Mouse (Mus musculus) myocyte (in vitro differentiated cells): ENCODE measurements around the gene Gm20509.

Experiments
- MYOD1 ChIP-seq, 3 experiments: IDR thresholded peaks; one replicate each; pipeline ENCODE4 v1.6.1; 2011; ENCODE audit warnings: control low read depth in 2 of 3, low read depth in 2 of 3, mild to moderate bottlenecking in 2 of 3, moderate library complexity in 1 of 3; ENCODE audit not compliant: insufficient read length in 2 of 3, control insufficient read depth in 1 of 3
- MYOG ChIP-seq, 3 experiments: IDR thresholded peaks; one replicate each; pipeline ENCODE4 v1.6.1; 2011; ENCODE audit warnings: control low read depth in 2 of 3, low read depth in 2 of 3, mild to moderate bottlenecking in 2 of 3; ENCODE audit not compliant: insufficient read length in 2 of 3, control insufficient read depth in 1 of 3, insufficient read depth in 1 of 3
- POLR2A ChIP-seq: IDR thresholded peaks from one replicate; pipeline ENCODE4 v1.6.1; 2011; ENCODE audit warnings: low read depth, mild to moderate bottlenecking, control low read depth, moderate library complexity; ENCODE audit not compliant: insufficient read length
- REST ChIP-seq: IDR thresholded peaks from one replicate; pipeline ENCODE4 v1.6.1; 2011; ENCODE audit warnings: mild to moderate bottlenecking, control low read depth, moderate library complexity; ENCODE audit not compliant: insufficient read depth, insufficient read length
- USF1 ChIP-seq: IDR thresholded peaks from one replicate; pipeline ENCODE4 v1.6.1; 2011; ENCODE audit warnings: low read depth, mild to moderate bottlenecking, control low read depth, moderate library complexity

DNA sequence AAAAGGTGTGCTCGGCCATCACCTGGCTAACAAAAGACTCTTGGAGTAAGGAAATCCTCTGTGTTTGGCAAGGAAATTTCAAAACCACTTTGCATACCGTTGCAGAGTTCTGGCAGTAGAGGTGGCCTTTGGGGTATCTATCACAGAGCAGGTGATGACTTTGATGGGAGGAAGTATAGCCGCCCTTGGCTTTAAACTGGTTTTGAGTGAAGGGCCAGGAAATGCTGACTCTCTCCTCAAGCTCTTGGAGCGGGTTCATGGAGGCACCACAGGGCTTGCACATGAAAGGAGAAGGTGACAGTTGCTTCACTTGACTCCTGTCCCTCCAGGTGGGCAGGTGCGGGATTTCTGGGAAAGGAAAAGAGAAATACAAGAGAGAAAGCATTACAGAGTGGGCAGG is 14.7 kb upstream of the Gm20509 start:
- no peak for TF ChIP-seq POLR2A
- no peak for TF ChIP-seq MYOG (IDR thresholded peaks at IDR 0.05; ENCODE audit: control insufficient read depth in 1 of 3, insufficient read depth in 1 of 3, insufficient read length in 2 of 3, low read depth in 2 of 3)
- TF ChIP-seq REST, result no peak
- no peak for TF ChIP-seq USF1
- no peak for TF ChIP-seq MYOD1 (IDR thresholded peaks at IDR 0.05; ENCODE audit: control insufficient read depth in 1 of 3, insufficient read length in 2 of 3, low read depth in 2 of 3)
